Mouse (Mus musculus) heart, embryonic 13.5 days (tissue): ENCODE measurements around the gene Olfr1095. TPM values are rescaled to one million over a fixed set of nuclear protein-coding genes. Genes with fewer than 3 reads are reported as not detected.

Experiments used
- ATAC-seq: fragments of 200-750 bp; cut with Nextera tagmentation; 2 replicates; pipeline ENCODE4 v1.8.0; 2017; ENCODE audit warnings: moderate TSS enrichment; ENCODE audit not compliant: insufficient number of reproducible peaks, low FRiP score, low TSS enrichment; ENCODE audit errors: extremely low read depth
- H3K27ac ChIP-seq: fragments of 300-500 bp; sonication (generic); replicated peaks from 2 replicates; pipeline ENCODE4 v1.5.1; 2015; ENCODE audit warnings: moderate library complexity, mild to moderate bottlenecking, inconsistent platforms
- H3K27me3 ChIP-seq: fragments of 300-500 bp; sonication (generic); replicated peaks from 2 replicates; pipeline ENCODE4 v1.6.1; 2015; ENCODE audit warnings: mild to moderate bottlenecking, inconsistent platforms
- H3K36me3 ChIP-seq: fragments of 300-500 bp; sonication (generic); 2 replicates; pipeline ENCODE4 v1.6.1; 2015; ENCODE audit warnings: mild to moderate bottlenecking, inconsistent platforms
- H3K4me1 ChIP-seq: fragments of 300-500 bp; sonication (generic); 2 replicates; pipeline ENCODE4 v1.6.1; 2015; ENCODE audit warnings: inconsistent platforms
- H3K4me2 ChIP-seq: fragments of 300-500 bp; sonication (generic); 2 replicates; pipeline ENCODE4 v1.6.1; 2015; ENCODE audit warnings: inconsistent platforms, mild to moderate bottlenecking, moderate library complexity
- H3K4me3 ChIP-seq: fragments of 300-500 bp; sonication (generic); 2 replicates; pipeline ENCODE4 v1.5.1; 2015; ENCODE audit warnings: moderate library complexity, mild to moderate bottlenecking, inconsistent platforms
- H3K9ac ChIP-seq: fragments of 300-500 bp; sonication (generic); 2 replicates; pipeline ENCODE4 v1.6.1; 2015; ENCODE audit warnings: inconsistent platforms, mild to moderate bottlenecking, moderate library complexity
- H3K9me3 ChIP-seq: fragments of 300-500 bp; sonication (generic); 2 replicates; pipeline ENCODE4 v1.6.1; 2016; ENCODE audit warnings: inconsistent platforms
- WGBS: fragments of 180-500 bp; shearing (Covaris S2); methylation state at CpG from one replicate; pipeline ENCODE4 v1.1.7; 2015; ENCODE audit warnings: mixed read lengths; 5-methylcytosine and 5-hydroxymethylcytosine counted together
- polyA plus RNA-seq: library from polyadenylated mRNA; unstranded; fragments of >200 nt; fragmentation: Nextera tagmentation; extraction: Ambion mirVana; gene quantifications from 2 replicates; pipeline ENCODE4 v1.2.1, GENCODE M21; 2015

Gene Olfr1095
- polyA plus RNA-seq, result not detected in 2 replicates

DNA sequence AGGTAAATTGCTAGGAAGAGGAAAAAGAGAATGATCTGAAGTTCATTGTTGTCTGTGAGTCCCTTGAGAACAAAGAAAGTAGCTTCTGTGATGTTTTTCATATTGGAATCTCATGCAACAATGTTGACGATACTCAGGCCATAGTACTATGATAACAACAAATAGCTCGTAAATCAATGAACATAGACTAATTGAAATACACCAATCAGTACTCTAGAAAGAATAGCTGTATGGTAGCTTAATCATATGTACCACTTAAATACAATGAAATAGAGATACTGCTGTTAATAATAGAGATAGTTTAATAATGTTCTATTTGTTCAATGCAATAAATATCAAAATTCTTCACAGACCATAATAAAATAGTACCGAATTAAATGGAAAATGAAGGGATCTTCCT is at the start of gene Olfr1095:
Gene Olfr1095, minus strand, starts transcription at position 101 of the 400 bp plus-strand sequence.
- H3K27ac ChIP-seq, result no peak within 1 kb of the TSS
- no peak within 1 kb of the TSS for H3K9ac ChIP-seq
- ATAC-seq, result no peak
- no peak within 1 kb of the TSS for H3K4me3 ChIP-seq
- no peaks in the 10 kb centered on the region for H3K4me1 ChIP-seq
- H3K27me3 ChIP-seq, result no peaks in the 10 kb centered on the region
- H3K9me3 ChIP-seq, result no peaks in the 10 kb centered on the region
- WGBS, result 76% methylated on average over 3 of the region's 3 CpGs
- H3K36me3 ChIP-seq, result no peaks in the 10 kb centered on the region
- no peak within 1 kb of the TSS for H3K4me2 ChIP-seq

DNA sequence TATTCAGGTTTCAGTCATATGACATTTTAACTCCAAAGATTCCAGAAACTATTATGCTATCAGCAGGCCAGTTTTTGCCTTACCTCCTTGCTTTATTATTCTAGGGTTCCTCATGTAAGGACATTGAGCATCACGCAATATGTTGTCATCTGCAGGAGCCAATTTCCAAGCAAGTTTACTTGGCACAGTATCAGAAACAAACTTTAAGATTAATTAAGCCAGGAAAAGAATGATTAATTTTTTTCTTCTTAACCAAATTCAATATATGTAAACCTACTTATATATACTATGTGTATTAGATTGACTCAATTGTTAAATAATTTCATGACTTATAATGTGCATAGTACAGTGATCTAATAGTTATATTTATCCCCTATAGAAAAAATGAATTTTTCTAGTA is 40.6 kb upstream of the Olfr1095 start, which contains the start of gene Olfr1097:
Gene Olfr1097, minus strand, starts transcription at position 101 of the 400 bp plus-strand sequence.
- Histone ChIP-seq H3K9ac (no peak within 1 kb of the TSS), H3K4me3 (no peak within 1 kb of the TSS), H3K27ac (no peak within 1 kb of the TSS), H3K36me3 (no peaks in the 10 kb centered on the region), H3K4me1 (no peaks in the 10 kb centered on the region), H3K4me2 (no peak within 1 kb of the TSS), H3K9me3 (no peaks in the 10 kb centered on the region), H3K27me3 (no peaks in the 10 kb centered on the region)
- WGBS, result 85% methylated on average over 1 of the region's 1 CpGs
- ATAC-seq, result no peak

DNA sequence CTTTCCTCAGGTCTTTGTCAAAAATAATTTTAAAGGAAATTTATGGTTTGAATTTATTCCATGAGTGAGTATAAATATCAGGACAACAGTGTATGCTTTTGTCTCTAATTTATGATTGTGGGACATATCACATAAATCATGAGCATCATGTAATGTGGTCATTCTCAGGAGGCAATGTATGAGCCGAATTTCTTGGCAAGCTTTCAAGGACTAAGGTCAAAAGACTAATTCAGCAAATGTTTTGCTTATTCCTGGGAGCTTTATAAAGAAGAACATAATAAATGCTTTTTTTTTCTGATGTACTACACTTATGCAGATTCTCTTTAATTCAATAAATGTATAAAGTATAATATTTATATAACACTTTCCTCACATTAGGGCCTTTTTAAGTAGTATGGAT is 23.2 kb upstream of the Olfr1095 start, which contains the start of gene Gm13723:
Gene Gm13723, minus strand, starts transcription at position 101 of the 400 bp plus-strand sequence.
- Histone ChIP-seq H3K4me1 (no peaks in the 10 kb centered on the region), H3K27me3 (no peaks in the 10 kb centered on the region), H3K9ac (no peak within 1 kb of the TSS), H3K36me3 (no peaks in the 10 kb centered on the region), H3K4me3 (no peak within 1 kb of the TSS), H3K9me3 (no peaks in the 10 kb centered on the region), H3K27ac (no peak within 1 kb of the TSS), H3K4me2 (no peak within 1 kb of the TSS)
- WGBS, result 45% methylated on average over 1 of the region's 1 CpGs
- no peak for ATAC-seq

DNA sequence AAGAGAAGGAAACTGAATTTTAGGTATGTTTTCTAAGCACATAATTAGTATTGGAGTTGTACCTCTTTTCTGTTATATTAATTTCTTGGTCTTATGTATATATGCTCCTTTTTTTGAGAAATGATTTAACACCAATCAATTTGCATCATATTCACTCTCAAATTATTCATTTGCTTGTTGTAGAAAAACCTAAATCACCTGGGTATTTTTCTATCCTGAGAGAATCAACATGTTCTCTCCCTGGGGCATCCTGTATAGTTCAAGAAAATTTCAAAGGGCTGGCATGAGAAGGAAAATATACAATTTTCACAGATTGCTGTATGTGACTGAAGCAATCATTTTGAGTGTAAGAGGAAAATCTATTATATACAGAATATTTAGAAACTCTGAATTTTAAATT is 27.1 kb downstream of the Olfr1095 start, which contains the start of gene Olfr1094:
Gene Olfr1094, plus strand, starts transcription at position 301 of the 400 bp plus-strand sequence.
- H3K27ac ChIP-seq, result no peak within 1 kb of the TSS
- H3K36me3 ChIP-seq, result no peaks in the 10 kb centered on the region
- H3K27me3 ChIP-seq, result no peaks in the 10 kb centered on the region
- no peak within 1 kb of the TSS for H3K9ac ChIP-seq
- H3K4me1 ChIP-seq, result no peaks in the 10 kb centered on the region
- H3K4me3 ChIP-seq, result no peak within 1 kb of the TSS
- H3K9me3 ChIP-seq, result no peaks in the 10 kb centered on the region
- no peak within 1 kb of the TSS for H3K4me2 ChIP-seq
- ATAC-seq, result no peak

DNA sequence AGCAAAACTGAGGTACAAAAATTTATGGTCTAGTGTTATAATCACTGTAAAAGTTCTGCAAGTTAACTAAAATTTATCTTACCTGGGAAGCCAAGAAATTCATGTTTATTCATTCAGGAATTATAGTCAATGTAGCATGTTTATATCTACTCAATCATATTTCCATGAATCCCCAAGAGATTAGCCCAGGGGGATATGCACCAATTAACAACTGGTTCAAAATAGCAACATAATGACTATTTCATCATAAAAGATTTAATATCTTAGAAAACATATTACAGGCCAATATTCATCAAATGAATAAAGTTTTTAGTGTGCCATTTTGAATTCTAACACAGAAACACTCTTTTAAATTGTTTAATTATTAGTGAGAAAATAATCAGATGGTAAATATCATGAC is 41.6 kb downstream of the Olfr1095 start, which contains the start of gene Olfr141:
Gene Olfr141, minus strand, starts transcription at position 101 of the 400 bp plus-strand sequence.
- no peaks in the 10 kb centered on the region for H3K27me3 ChIP-seq
- no peaks in the 10 kb centered on the region for H3K4me1 ChIP-seq
- no peak within 1 kb of the TSS for H3K27ac ChIP-seq
- no peak for ATAC-seq
- H3K9ac ChIP-seq, result no peak within 1 kb of the TSS
- no peaks in the 10 kb centered on the region for H3K36me3 ChIP-seq
- no peaks in the 10 kb centered on the region for H3K9me3 ChIP-seq
- H3K4me3 ChIP-seq, result no peak within 1 kb of the TSS
- no peak within 1 kb of the TSS for H3K4me2 ChIP-seq

Other genes with a start within 250 kb of the Olfr1095 start
- not detected in 2 replicates for gene Olfr1084, start 212.0 kb downstream of the Olfr1095 start, polyA plus RNA-seq
- not detected in 2 replicates for gene Olfr1085, start 189.7 kb downstream of the Olfr1095 start, polyA plus RNA-seq
- gene Olfr1086, start 171.6 kb downstream of the Olfr1095 start, polyA plus RNA-seq, result not detected in 2 replicates
- not detected in 2 replicates for gene Olfr1087, start 153.3 kb downstream of the Olfr1095 start, polyA plus RNA-seq
- gene Olfr1089, start 118.0 kb downstream of the Olfr1095 start, polyA plus RNA-seq, result not detected in 2 replicates
- gene Olfr1090, start 92.7 kb downstream of the Olfr1095 start, polyA plus RNA-seq, result not detected in 2 replicates
- not detected in 2 replicates for gene Olfr1093, start 69.2 kb downstream of the Olfr1095 start, polyA plus RNA-seq
- gene Olfr141, start 41.7 kb downstream of the Olfr1095 start, polyA plus RNA-seq, result not detected in 2 replicates
- not detected in 2 replicates for gene Olfr1094, start 27.0 kb downstream of the Olfr1095 start, polyA plus RNA-seq
- not detected in 2 replicates for gene Gm13723, start 23.1 kb upstream of the Olfr1095 start, polyA plus RNA-seq
- not detected in 2 replicates for gene Olfr1097, start 40.5 kb upstream of the Olfr1095 start, polyA plus RNA-seq
- gene Olfr1098, start 72.8 kb upstream of the Olfr1095 start, polyA plus RNA-seq, result not detected in 2 replicates
- not detected in 2 replicates for gene Olfr1099, start 109.0 kb upstream of the Olfr1095 start, polyA plus RNA-seq
- gene Olfr1100, start 128.3 kb upstream of the Olfr1095 start, polyA plus RNA-seq, result not detected in 2 replicates
- gene Olfr1101, start 139.5 kb upstream of the Olfr1095 start, polyA plus RNA-seq, result not detected in 2 replicates
- not detected in 2 replicates for gene Olfr1102, start 146.7 kb upstream of the Olfr1095 start, polyA plus RNA-seq
- not detected in 2 replicates for gene Olfr1104, start 175.4 kb upstream of the Olfr1095 start, polyA plus RNA-seq
- gene Olfr1105, start 184.8 kb upstream of the Olfr1095 start, polyA plus RNA-seq, result not detected in 2 replicates
- not detected in 2 replicates for gene Olfr1106, start 200.6 kb upstream of the Olfr1095 start, polyA plus RNA-seq
- gene Olfr1107, start 224.1 kb upstream of the Olfr1095 start, polyA plus RNA-seq, result not detected in 2 replicates
- not detected in 2 replicates for gene Olfr1109, start 244.3 kb upstream of the Olfr1095 start, polyA plus RNA-seq